In the genomic region with DNA sequence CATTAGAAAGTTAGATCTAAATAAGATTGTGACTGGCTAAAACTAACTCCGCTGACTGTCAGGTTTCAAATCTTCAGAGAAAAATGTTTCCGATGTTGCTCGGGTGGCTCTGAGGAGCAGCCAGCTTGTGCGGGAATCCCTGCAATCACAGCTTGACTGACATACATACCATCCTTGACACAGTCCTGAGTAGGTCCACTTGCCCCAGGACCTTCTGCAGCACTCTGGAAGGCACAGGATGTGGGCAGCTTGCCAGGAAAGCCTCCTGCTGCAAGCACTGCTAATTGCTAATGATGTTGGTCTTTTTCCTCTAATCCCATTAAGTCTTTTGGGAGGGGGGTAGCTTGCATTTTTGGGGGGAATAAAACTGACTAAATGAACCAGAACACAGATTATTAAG, we compare ENCODE assay signal across 8 mouse cellular contexts. TPM values are rescaled to one million over a fixed set of nuclear protein-coding genes. Genes with fewer than 3 reads are reported as not detected.
DNase-seq lines count a peak whose midpoint lies in the region; ATAC-seq and TF ChIP-seq lines count a peak whose summit lies in the region.

No protein-coding gene starts in this region.

- no peaks in the 10 kb centered on the region for H3K27me3 ChIP-seq in small intestine, adult 2 months (ENCODE audit: control insufficient read depth, insufficient read depth, low read length)

- intact Hi-C loops in left cerebral cortex, postnatal 10 days (cut with DNase I): no loop called here

- TF ChIP-seq POLR2A in small intestine, adult 2 months (IDR thresholded peaks at IDR 0.05; ENCODE audit: low read depth, low read length): no peak

- H3K27ac ChIP-seq in small intestine, adult 2 months (ENCODE audit: insufficient read depth, low read depth, low read length): peak overlapping the region; percentile 82

- DNase-seq in left cerebral cortex, postnatal 10 days (ENCODE audit: extremely low spot score in 1 of 2, low spot score in 2 of 2): peak; percentile 30 to 77
- no peak for DNase-seq in left cerebral cortex, adult 9 months (ENCODE audit: low spot score in 2 of 2)
- peak; percentile 83 for DNase-seq in adrenal gland, postnatal 10 days
- peak; percentile 91 to 92 for DNase-seq in cerebellum, postnatal 10 days
- peak; percentile 77 for DNase-seq in heart, postnatal 4 days
- no peak for DNase-seq in urinary bladder, adult 2 months (ENCODE audit: low spot score)

- ATAC-seq in erythroid progenitor cell, adult 5-6 weeks (replicated peaks; ENCODE audit: low FRiP score, poor library complexity, severe bottlenecking): no peak

- no peak; the same call in 1 of the 2 replicates for TF ChIP-seq CTCF in small intestine, adult 2 months (IDR thresholded peaks at IDR 0.05; ENCODE audit: extremely low read depth, insufficient read length, insufficient replicate concordance, low read depth, low read length)

- peaks cover 48% of the 10 kb centered on the region for H3K36me3 ChIP-seq in small intestine, adult 2 months (ENCODE audit: control insufficient read depth, insufficient read depth, low read length)

- 70% methylated on average over 4 of the region's 4 CpGs for WGBS in small intestine, adult 2 months

- no peak overlapping the region for H3K4me3 ChIP-seq in small intestine, adult 2 months (ENCODE audit: low read depth, low read length)

- H3K4me1 ChIP-seq in small intestine, adult 2 months (ENCODE audit: control insufficient read depth, insufficient read depth, insufficient read length, low read length): peaks cover 29% of the 10 kb centered on the region

RNA-seq across cellular contexts. Expression of a gene that starts 44.0 kb away (rescaled TPM):
- 10 to 100 TPM; 29.6 to 30.2 TPM for total RNA-seq in left cerebral cortex, postnatal 10 days (2021)
- total RNA-seq in adrenal gland, postnatal 10 days (2021): 100 to 1,000 TPM; 103 to 111 TPM
- 10 to 100 TPM; 71.5 to 73.4 TPM for total RNA-seq in heart, postnatal 4 days (2021)
- polyA plus RNA-seq in small intestine, adult 2 months (2012; rRNA removed): 7.9 and 9.0 TPM in 2 replicates
- polyA plus RNA-seq in urinary bladder, adult 2 months (2012; rRNA removed): 34.0 and 34.3 TPM in 2 replicates
- 24.5 and 41.5 TPM in 2 replicates for total RNA-seq in erythroid progenitor cell, adult 5-6 weeks (2015; ENCODE audit: low replicate concordance)
- total RNA-seq in erythroid progenitor cell, adult 5-6 weeks (2017; ENCODE audit: low replicate concordance): 16.3 and 21.1 TPM in 2 replicates

RNA-seq across cellular contexts. Expression of a gene that starts 46.8 kb away (rescaled TPM):
- total RNA-seq in left cerebral cortex, postnatal 10 days (2021): 10 to 100 TPM; 69.4 to 73.7 TPM
- 10 to 100 TPM; 64.5 to 71.2 TPM for total RNA-seq in adrenal gland, postnatal 10 days (2021)
- total RNA-seq in heart, postnatal 4 days (2021): 10 to 100 TPM; 27.8 to 29.8 TPM
- polyA plus RNA-seq in small intestine, adult 2 months (2012; rRNA removed): 323 and 340 TPM in 2 replicates
- 50.8 and 51.1 TPM in 2 replicates for polyA plus RNA-seq in urinary bladder, adult 2 months (2012; rRNA removed)
- not detected in 2 replicates for total RNA-seq in erythroid progenitor cell, adult 5-6 weeks (2015; ENCODE audit: low replicate concordance)
- 1.2 and 5.9 TPM in 2 replicates for total RNA-seq in erythroid progenitor cell, adult 5-6 weeks (2017; ENCODE audit: low replicate concordance)

Comparison
In these comparisons a context has a peak if more than half of its experiments do, and no peak if none do; other contexts are left out.
1. DNase-seq: peak in left cerebral cortex, postnatal 10 days (2 of 2), adrenal gland, postnatal 10 days (single experiment), cerebellum, postnatal 10 days (2 of 2) and heart, postnatal 4 days (single experiment); none in left cerebral cortex, adult 9 months (0 of 2) and urinary bladder, adult 2 months (single experiment).
2. RNA of a gene that starts 46.8 kb away (total RNA-seq): 69.4 to 73.7 TPM in left cerebral cortex, postnatal 10 days, 64.5 to 71.2 TPM in adrenal gland, postnatal 10 days and 27.8 to 29.8 TPM in heart, postnatal 4 days; 1.2 to 5.9 TPM in erythroid progenitor cell, adult 5-6 weeks; every median in the first group is over 4 times any median in the second.